Mouse (Mus musculus): ENCODE measurements around the gene Gm10031.

Gm10031 gene

DNA sequence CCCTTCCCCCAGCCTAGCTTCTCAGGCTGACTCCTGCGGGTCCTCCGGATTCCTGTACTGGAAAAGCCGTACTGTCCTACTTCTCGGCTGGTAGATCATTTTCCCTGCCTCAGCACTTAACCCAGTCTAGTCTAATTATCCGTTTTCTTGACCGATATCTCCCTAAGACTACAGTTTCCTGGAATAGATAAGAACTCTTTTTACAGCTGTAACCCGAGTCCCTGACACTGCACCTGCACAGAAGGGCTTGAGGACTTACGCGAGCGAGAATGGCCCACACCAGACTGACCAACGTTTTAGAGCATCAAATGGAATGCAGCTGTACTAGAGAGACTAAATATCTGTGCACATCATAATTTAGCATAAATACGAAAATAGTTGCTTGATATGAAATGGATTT lies 20.2 kb downstream of the Gm10031 start:
- no peak for DNase-seq (ENCODE audit: low spot score in 2 of 2)

DNA sequence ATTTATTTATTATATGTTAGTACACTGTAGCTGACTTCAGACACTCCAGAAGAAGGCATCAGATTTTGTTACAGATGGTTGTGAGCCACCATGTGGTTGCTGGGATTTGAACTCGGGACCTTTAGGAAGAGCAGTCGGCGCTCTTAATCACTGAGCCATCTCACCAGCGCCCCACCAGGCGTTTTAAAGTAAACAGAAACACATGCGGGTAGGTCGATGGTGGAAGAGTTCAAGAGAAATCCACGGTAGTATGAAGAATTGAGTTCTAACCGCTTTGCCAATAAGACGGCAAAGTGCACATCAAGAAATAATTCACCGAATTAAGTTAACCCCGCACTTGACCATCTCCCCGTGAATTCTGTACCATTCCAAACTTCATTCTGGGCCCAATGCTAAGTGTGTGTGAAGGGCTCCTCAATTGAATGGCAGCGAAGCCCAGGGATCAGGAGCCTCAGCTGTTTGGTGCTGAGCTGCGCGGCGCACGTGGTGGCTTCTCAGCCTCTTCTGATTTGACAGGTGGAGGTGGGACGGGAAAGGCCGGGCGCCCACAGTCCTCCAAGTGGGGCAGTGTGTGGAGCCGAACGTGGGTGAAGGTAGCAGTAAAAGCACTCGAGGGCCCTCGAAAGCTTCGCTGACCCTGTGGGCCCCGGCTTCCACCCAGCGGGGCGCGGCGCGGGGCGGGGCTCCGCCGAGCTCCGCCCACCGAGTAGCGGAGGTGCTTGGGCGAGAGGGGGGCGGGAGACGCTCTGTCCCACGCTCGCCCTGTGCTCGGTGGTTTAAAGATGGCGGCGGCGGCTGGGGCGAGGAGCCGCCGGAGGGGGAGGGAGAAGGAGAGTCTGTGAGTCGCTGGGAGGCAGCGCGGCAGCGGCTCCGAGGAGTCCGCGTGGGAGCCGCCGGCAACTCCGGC lies 34.5 kb downstream of the Gm10031 start, which contains the start of gene Abl2:
Gene Abl2, plus strand, starts transcription at position 763 of the 907 bp plus-strand sequence.
- DNase-seq (ENCODE audit: low spot score in 2 of 2) = peak; percentile 88 to 89

DNA sequence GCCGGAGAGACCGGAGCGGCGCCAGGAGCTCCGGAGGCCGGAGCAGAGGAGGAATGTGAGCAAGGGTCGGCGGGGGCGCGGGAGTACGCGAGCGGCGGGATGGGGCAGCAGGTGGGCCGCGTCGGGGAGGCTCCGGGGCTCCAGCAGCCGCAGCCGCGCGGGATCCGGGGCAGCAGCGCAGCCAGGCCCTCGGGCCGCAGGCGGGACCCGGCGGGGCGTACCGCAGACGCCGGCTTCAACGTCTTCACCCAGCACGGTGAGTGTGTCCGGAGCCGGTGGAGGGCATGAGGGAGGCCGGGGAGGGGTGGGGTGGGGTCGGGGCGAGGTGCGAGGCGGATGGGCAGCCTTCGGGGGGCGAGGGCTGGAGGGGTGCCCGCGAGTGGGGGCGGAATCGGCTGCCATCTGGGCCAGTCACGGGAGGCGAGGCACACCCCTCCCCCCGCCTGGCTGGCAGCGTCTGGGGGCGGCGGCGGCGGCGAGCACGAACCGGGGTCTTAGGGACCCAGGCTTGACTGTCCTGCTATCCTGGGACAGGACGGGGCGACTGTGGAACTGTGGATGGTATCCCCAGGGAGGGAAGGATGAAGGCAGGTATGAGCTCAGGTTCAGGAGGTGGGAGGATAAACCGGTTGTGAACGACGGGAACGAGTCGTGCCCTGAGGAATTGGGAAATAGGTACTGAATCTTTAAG lies 35.3 kb downstream of the Gm10031 start:
- peak; percentile 13 to 25 for DNase-seq (ENCODE audit: low spot score in 2 of 2)

DNA sequence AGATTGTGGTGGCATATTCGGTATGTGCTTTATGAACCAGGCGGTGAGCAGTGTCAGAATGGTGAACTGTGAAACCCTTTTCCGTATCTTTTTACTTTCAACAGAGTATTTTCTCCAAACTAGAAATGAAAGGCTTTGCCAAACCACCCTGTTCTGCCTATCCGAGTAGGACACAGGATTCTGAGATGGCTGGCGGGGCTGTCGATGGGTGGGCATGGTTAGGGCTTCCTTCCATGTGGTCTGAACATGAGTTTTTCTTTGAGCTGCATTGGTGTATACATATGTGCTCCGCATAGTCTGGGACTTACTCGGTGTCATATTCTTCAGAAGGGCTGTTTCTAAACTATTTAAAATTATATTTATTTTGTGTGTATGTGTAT lies 35.8 kb downstream of the Gm10031 start:
- DNase-seq (ENCODE audit: low spot score in 2 of 2) = no peak

DNA sequence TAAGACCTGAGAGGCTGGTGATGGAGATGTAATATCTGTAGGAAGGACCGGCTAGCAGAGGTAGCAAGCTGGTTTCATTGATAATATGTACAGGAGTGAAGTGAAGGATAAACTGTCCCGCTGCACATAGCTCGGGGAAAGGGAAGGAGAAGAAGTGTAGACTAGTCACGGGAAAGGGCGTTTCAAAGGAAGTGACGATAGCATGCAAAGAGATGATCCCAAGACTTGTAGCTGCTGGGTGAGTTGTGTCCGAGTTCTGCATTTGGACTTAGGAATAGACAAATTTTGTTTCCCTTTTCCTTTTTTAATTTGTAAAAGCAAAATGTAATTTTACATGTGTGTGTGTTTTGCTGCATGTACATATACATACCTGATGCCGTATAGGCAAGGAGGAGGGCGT lies 36.7 kb downstream of the Gm10031 start:
- DNase-seq (ENCODE audit: low spot score in 2 of 2) = no peak

DNA sequence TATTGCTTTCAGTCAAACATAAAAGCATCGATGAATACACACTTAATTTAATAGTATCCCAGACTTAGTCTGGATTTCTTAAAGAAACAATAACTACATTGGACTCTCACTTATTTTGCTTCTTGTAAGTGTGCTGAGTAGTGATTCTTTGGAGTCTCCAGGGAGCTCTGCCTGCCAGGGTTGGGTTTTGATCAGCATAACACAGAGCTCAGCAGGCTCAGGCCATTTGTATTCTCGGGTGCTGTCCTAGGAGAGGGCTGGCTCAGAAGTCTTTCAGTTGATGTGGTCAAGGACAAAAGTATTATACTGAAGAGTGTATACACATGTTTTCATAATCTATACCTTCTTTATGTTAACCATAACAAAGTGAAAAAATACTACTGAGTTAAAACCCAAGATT lies 41.5 kb downstream of the Gm10031 start:
- no peak for DNase-seq (ENCODE audit: low spot score in 2 of 2)

DNA sequence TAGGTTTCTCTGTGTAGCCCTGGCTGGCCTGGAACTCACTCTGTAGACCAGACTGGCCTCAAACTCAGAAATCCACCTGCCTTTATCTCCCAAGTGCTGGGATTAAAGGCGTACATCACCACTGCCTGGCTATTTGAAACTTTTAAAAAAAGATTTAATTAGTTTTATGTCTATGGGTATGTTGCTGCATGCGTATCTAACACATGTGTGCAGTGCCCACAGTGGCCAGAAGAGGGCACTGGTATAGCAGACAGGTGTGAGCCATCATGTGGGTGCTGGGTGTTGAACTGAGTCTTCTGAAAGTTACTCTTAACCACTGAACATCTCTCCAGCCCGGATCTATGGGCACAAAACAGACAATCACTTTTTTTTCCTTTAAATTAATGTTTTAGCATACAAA lies 42.3 kb downstream of the Gm10031 start:
- DNase-seq (ENCODE audit: low spot score in 2 of 2) = no peak

DNA sequence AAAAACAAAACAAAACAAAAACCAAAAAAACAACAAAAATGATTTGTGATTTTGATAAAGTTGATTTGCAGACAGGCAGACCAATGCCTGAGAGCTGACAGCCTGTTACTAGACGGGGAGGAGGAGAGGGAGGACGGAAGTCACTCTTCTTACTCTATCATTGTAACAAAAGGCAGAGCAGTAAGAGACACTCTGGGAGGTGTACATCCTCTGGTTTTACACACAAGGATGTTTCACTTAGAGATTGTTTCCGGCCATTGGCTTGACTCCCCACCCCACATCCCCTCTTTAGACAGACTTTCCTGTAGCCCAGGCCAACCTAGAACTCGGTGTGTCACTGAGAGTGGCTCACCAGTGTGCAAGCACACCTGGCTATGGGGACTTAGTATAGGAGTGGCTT lies 45.8 kb downstream of the Gm10031 start:
- DNase-seq (ENCODE audit: low spot score in 2 of 2) = no peak

DNA sequence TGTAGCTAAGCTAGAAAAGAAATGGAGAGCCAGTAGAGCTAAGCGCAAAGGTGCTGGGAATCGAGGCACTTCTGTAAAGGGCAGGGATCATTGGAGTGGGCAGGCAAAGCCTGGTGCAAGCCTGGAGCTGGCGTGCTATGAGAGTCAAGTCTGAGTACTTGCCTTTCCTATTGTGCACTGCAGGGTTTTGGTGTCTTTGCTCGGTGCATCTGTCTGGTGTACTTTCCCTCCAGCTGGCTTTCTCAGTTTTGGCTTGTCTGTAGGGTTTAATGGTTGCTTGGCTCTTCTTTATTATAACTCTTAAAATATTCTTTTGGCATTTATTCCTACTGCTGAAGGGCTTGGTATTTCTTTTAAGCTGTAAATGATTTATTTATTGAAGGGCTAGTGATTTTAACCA lies 49.1 kb downstream of the Gm10031 start:
- no peak for DNase-seq (ENCODE audit: low spot score in 2 of 2)
